Mouse (Mus musculus): Measurements from ENCODE around the gene Ltbr.
"Not testable (repeated sequence)": the region's sequence is repeated elsewhere in the genome, so short reads cannot be mapped to it uniquely, and the experiment has no call there.

Gene Ltbr

DNA sequence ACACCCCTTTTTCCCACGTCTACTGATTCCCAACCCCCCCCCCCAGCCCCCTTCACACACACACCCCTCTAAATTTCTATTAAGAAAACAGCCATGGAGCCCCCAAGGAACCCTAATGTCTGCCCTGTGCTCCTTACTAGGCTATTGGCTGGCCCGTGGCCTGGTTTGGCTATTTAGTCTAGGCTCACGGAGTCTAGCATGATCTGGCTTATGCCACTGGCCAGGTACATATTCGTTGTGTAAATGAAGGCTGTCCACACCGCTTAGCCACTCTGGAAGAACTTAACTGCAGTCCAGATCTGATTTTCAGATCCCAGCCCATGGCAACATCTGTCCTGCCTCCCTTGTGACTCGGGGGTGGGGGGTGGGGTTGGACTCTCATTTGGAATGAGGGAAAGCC, 1.1 kb upstream of the Ltbr start:
- no peak for ATAC-seq (ENCODE audit: insufficient number of reproducible peaks, low FRiP score, low TSS enrichment)

DNA sequence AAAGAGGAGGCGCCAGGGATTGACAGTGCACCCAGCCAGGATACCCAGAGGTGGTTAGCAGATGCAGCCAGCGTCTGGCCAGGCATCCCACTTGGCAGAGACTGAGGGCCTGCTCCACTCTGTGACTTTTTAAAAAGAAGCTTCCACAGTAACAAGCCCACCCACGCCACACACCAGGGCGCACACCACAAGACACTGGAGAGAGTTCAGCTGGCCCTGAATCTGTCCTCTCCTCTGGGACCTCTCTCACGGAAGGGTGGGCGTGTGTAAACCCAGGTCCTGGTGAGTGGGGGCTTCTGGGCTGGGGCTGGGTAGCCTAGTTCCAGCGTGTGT, 512 bp upstream of the Ltbr start:
- ATAC-seq (ENCODE audit: insufficient number of reproducible peaks, low FRiP score, low TSS enrichment) = no peak

DNA sequence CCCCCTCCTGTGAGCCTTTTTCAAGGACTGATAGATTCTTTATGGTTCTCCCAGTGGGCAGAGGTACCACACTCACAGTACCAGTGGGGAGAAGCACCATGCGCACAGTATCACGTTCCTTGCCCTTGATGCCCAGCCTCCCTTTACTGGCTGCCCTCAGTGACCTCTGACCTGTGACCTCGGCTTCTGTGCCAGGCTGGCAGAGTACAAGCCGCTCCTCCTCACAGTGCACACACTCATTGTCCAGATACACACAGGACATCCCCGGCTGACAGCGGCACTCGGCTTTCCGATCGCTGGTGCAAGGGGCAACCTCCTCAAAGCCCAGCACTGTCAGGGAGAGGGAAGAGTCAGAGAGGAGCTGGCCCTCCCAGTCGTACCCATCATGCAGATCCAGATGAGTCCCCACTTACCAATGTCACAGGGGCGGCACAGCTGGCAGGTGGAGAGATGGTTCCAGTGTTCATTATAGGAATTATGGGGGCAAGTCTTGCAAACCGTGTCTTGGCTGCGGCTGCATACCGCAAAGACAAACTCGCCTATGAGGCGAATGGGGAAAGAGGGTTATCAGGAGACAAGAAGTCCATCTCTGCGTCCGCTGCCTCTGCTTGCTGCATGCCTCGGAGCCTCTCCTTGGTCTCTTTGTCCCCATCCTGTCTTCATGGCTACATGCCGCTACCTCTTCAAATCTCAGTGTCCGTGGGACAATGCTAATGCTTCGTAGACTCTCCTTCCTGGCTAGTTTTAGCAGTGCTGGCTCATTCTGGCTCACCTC, 917 bp downstream of the Ltbr start:
- no peak for ATAC-seq (ENCODE audit: insufficient number of reproducible peaks, low FRiP score, low TSS enrichment)

DNA sequence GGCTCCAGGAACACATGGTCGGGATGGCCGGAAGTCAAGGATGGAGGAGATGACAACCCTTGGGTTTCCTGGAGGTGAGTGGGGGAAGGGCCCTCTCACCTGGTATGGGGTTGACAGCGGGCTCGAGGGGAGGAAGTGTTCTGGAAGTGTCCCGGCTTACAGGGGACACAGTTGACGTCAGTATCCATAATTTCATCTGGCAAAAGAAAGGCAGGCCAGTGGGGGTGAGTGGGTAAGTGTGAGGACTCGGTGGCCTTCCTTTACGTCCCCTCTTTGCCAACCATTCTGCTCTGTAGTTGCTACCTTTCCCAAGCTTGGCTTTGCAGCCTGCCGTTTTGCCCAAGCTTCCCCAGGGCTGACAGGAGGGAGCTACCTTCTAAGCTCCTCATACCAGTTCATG, 1.5 kb downstream of the Ltbr start:
- no peak for ATAC-seq (ENCODE audit: insufficient number of reproducible peaks, low FRiP score, low TSS enrichment)

DNA sequence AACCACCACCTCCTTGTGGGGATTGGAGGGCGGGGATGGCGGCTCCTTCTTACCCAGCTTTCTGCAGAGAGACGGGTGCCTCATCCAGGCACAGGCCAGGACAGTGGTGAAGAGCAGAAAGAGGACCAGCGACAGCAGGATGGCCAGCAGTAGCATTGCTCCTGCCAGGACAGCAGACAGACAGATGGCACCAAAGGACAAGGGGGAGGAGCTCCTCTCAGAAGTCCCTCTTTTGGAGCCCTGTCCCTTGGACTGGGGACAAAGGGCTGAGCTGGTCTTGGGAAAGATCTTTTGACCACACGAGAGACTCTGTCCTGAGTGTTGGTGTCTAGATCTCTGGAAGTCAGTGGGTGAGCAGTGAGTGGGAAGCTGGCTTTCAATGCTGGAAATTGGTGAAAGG, 4.3 kb downstream of the Ltbr start:
- no peak for ATAC-seq (ENCODE audit: insufficient number of reproducible peaks, low FRiP score, low TSS enrichment)

DNA sequence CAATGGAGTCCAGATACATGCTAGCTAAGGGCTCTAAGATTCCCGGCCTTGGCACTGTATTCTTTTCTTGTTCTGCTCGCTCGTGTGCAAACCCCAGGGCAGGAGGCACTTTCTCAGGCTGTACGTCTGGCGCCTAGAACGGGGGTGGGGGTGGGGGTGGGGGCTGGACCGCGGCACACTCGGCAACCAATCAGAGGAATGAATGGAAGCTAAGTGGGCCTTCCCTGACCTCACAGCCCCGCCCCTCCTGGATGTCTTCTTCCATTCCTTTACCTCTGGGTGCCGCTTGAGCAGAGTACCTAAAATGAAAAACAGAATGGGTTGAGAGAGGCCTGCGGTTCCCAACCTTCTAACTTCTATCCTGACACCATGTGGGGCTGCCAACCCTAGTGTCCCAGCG, 4.8 kb downstream of the Ltbr start:
- ATAC-seq (ENCODE audit: insufficient number of reproducible peaks, low FRiP score, low TSS enrichment) = no peak

DNA sequence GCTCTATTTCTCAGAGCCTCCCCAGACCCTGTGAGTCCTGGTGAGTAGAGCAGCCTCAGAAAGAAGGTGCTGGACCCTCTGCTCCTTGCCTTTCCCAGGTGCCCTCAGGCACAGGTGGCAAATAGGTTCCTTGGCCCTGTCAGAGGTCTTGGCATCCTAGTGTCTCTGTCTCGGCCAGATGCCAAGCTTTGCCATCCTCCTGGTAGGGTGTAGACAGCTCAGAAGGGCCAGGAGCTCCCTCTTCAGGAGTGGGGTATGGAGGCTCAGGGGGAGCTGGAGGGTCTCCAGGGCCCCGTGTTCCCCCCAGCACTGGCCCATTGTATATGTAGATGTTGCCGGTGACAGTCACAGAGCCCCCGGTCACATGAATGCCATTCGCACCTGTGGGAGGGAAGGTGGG, 6.6 kb downstream of the Ltbr start:
- ATAC-seq (ENCODE audit: insufficient number of reproducible peaks, low FRiP score, low TSS enrichment) = no peak

DNA sequence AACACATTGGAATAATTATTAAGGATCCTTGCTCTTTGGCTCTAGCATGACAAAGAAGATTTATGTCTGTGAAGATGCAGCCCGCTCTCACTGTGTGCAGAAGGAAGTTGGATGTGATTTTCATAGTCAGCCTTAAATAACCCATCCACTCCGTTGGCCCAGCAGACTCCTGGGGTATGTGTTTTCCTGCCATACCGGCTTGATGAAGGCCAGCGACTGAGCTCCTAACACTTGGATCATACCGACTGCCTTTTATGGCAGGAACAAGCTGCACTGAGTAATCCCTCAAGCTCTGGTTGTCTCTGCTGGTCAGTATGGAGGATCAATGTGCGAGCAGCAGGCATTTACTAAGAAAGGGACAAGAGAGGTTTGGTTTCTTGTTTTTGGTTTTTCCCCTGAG, 8.2 kb downstream of the Ltbr start:
- ATAC-seq (ENCODE audit: insufficient number of reproducible peaks, low FRiP score, low TSS enrichment) = no peak

DNA sequence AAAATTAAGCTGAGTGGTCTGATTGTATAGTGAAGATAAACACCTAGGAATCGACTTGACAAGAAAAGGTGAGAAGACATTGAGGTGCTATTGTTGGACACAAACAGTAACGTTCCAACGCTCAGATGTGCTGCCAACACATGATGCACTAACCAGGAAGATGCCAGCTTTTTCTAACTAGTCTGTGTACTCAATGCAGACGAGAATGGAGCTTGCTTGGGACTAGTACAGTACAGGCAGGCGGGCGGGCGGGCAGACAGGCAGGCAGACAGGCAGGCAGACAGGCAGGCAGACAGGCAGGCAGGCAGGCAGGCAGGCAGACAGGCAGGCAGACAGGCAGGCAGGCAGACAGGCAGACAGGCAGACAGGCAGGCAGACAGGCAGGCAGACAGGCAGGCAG, 9.3 kb downstream of the Ltbr start:
- ATAC-seq (ENCODE audit: insufficient number of reproducible peaks, low FRiP score, low TSS enrichment) = not testable (repeated sequence)

DNA sequence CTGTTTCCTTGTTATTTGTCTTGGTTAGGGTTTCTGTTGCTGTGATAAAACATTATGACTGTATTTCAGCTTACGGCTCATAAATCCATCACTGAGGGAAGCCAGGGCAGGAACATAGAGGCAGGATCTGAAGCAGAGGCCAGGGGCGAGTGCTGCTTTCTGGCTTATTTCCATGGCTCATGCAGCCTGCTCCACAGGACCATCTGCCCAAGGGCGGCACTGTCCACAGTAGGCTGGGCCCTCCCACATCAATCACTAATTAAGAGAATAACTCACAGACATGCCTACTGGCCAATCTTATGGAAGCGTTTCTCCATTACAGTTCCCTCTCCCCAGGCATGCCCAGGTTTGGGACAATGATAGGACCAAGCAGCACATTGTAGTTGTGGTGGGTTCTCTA, 10.4 kb downstream of the Ltbr start:
- no peak for ATAC-seq (ENCODE audit: insufficient number of reproducible peaks, low FRiP score, low TSS enrichment)

DNA sequence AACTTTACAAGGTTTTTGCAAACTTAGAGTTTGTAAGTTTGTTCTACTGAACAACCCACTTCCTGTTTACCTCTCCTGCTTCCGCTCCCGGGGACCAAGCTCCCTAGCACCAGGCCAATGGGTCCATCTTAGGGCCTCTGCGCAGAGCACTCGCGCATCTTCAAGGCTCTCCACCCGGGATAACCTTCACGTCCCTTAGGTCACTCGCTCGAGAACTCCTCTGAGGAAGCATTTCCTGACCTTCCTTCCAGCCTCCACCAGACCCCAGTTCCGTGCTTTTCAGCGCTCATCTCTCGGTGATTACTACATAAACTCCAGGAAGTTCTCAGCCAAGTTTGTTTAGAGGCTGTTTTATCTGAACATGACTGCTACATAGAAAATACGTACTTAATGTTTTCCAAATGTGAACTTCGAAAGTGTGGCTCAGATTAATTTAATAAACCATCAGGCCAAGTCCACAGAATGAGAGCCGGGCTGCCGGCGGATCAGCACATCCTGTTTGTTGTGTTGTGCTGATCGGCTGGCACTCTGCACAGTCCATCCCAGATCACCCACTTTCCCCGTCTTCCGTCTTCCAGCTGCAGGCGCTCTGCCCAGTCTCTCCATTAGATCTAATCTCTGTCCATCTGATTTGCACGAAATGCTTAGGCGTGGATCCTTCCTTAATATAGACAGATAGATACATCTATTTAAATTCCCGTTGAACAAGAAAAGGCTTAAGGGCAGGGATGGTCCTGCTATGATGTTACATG, 11.3 kb downstream of the Ltbr start:
- no peak for ATAC-seq (ENCODE audit: insufficient number of reproducible peaks, low FRiP score, low TSS enrichment)

DNA sequence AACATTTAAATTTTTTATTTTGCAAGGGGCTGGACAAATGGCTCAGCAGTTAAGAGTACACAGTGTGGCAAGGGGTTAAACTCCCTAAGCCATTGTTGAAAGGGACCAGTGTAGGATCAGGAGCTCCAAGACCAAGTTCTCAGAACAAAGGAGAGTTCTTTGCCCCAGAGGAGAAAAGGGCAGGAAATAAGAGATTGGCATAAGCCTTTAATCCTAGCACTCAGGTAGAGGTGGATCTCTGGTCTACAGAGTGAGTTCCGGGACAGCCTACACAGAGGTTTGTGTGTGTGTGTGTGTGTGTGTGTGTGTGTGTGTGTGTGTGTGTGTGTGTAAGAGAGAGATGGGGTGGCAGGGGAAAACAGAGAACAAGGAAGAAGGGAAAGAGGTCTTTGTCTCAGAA, 12.7 kb downstream of the Ltbr start:
- ATAC-seq (ENCODE audit: insufficient number of reproducible peaks, low FRiP score, low TSS enrichment) = no peak

DNA sequence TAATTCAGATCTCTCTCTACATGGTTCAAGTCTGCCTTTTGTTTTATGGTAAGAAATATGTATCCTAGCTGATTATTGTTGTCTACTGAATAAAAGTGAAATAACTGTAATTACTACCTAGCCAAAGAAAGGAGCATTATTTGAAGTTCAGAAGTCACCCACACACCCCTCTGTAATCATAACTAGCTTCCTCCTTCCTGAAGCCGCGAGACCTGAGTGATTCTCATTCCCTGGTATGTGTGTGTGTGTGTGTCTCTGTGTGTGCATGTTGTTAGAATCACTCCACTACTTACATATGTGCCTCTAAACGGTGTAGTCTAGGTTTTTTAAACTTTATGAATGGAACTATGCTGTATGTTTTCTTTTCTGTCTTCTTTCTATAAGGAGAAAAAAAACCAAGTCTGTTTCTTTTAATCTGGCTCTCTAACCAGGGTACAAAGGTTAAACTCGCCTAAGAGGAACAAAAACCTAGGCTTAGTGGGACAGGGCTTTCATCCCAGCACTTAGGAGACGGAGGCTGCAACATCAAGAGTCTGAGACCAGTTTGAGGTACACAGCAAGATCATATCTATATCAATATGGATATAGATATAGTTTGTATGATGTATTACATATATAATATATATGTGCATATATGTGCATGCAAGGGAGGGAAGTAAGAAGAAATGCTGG, 16.4 kb downstream of the Ltbr start:
- no peak for ATAC-seq (ENCODE audit: insufficient number of reproducible peaks, low FRiP score, low TSS enrichment)

DNA sequence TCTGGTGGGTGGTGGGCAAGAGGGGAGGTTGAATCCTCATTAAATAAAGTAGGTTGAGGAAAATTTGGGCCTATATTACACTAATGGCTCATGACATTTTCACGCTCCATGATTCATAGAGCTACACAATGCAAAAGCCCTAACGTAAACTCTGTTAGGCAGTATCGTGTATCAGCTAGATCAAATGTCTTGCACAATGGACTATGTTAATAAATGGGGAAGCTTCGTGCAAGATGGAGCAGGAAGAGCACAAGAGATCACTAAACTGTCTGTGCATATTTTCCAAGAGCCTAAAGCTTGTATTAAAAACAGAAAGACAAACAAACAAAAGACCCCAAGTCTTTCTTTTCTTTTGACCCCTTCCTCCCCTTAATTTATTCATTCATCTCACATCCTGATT, 19.6 kb downstream of the Ltbr start:
- no peak for ATAC-seq (ENCODE audit: insufficient number of reproducible peaks, low FRiP score, low TSS enrichment)

DNA sequence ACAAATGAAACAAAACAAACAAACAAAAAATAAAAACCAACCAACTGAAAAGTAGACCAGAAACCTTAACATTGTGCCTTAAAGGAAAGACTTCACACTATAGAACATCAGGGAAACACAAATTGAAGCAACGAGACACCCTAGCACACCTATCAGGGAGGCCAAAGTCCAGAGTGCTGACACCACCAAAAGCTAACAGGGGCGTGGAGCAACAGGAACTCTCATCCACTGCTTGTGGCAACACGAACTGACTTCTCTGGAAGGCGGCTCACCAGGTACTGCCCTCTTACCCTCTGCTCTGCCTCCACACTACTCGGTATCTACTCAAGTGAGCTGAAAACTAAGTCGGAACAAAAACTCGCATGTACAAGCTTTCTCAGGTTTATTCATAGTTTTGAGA, 21.4 kb downstream of the Ltbr start:
- no peak for ATAC-seq (ENCODE audit: insufficient number of reproducible peaks, low FRiP score, low TSS enrichment)

DNA sequence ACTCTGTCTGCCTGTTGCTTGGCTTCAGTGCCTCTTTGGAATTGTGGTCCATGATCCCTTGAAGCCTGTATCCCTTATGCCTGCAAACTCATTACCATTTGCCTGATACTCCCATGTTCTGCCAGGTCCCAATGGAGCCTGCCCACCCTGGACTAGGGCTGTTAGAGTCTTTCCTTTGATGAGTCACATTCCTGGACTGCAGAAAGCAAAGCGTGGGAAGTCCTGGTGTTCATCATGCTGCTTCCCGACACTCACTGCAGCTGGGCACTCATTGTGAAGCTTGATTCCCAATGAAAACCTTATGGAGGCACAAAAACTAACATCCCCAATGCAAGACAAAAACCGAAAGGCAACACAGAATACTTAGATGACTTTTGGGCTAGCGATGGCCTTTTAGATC, 22.4 kb downstream of the Ltbr start:
- ATAC-seq (ENCODE audit: insufficient number of reproducible peaks, low FRiP score, low TSS enrichment) = no peak

DNA sequence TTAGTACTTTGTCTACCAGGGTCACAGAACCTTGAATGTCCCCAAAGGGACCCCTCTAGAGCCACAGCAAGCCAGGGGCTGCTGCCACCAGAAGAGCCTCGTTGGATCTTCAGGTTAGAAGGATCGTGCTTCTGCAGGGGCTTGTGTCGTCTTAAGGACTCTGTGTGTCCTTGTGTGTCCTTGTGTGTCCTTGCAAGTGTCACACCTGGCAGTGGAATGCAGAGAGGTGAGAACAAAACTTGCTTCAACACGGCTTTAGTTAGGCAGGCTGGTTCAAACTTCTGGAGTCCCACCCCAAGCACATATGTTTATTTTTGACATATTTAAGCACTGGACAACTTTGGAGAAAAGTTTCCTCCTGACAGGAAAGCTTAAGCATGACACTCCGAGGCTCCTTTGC, 25.0 kb downstream of the Ltbr start:
- no peak for ATAC-seq (ENCODE audit: insufficient number of reproducible peaks, low FRiP score, low TSS enrichment)

DNA sequence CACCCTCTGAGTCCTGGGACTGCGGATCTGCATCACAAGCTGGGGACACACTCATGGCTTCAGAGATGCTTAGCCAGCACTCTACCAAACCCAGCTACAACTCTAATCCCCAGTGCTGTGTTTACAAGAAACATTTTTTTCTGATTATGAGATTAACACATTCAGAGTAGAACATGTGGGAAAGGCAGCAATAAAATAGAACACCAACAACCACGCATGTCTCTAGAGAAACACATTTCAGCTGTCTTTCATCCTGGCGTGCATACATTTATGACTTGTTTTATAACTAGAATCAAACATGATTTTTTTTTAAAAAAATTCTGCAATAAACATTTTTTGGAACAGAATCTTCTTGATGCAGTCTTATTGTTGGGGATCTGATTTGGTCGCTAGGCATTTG, 26.7 kb downstream of the Ltbr start:
- no peak for ATAC-seq (ENCODE audit: insufficient number of reproducible peaks, low FRiP score, low TSS enrichment)

DNA sequence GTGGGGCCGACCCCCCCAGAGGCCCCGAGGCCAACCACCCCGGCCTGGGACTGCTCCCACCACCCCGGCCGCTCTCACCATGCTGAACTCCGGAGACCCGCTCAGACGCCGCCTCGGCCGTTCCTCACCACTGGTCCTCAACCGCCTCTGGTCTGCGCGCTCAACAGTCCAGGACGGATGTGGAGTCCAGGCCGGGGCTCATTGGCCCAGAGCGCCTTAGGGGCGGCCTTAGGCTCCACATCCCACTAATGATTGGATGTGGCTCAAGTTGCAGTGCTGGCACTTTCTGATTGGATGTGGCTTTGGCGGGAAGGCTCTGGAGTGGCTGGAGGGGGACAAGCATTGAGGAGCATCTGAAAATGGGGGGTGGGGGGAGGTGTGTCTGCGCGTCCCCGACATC, 27.8 kb downstream of the Ltbr start, which contains the start of gene Tuba3a:
Tuba3a (minus strand) TSS at position 153 of the 400 bp plus-strand sequence.
- ATAC-seq (ENCODE audit: insufficient number of reproducible peaks, low FRiP score, low TSS enrichment) = no peak

DNA sequence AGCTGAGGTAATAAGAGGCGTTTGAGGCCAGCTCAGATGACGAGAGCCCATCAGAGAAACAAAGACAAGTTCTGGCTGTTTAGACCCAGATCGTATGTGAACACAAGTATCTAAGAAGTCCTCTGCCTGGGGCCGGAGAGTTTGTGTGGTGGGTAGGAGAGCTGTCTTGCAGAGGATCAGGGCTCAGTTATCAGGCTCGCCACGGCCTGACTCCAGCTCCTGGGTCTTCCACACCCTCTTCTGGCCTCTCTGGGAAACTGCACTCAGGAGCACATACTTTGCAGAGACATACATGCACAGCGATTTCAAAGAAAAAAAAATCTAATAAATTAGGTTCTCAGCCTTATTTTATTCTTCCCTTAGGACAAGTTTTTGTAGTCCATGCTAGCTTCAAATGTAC, 28.9 kb downstream of the Ltbr start:
- ATAC-seq (ENCODE audit: insufficient number of reproducible peaks, low FRiP score, low TSS enrichment) = no peak

DNA sequence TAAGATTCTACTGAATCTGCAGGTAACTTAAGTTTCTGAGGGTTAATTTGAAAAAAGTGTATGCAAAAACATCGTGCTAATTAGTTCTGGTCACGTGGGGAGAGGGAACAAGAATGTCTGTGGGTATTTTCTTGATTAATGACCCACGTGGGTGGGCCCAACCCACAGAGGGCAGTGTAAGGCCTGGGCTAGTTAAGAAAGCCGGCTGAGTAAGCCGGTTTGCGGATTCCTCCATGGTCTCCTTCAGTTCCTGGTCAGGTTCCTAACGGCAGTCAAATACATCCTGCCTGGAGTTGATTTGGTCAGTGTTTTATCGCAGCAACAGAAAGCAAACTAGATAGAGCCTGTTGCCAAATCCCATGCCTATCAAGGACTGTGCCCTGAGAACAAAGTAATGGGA, 29.4 kb downstream of the Ltbr start:
- ATAC-seq (ENCODE audit: insufficient number of reproducible peaks, low FRiP score, low TSS enrichment) = no peak

DNA sequence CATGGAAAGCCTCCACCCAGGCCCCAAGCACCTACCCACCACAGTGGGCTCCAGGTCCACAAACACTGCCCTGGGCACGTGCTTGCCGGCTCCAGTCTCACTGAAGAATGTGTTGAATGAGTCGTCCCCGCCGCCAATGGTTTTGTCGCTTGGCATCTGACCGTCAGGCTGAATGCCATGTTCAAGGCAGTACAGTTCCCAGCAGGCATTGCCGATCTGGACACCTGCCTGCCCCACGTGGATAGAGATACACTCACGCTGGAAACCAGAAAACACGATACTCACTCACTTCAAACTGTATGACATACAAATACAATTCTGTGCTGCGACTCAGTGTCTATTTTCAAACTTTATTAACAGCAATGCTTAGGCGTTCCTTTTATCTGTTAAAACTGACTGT, 31.0 kb downstream of the Ltbr start:
- not testable (repeated sequence) for ATAC-seq (ENCODE audit: insufficient number of reproducible peaks, low FRiP score, low TSS enrichment)

Data from cerebellum, adult (tissue).